Mouse (Mus musculus) gastrocnemius, adult 2 months (tissue): ENCODE results near the gene Ildr2. TPM values are rescaled to one million over a fixed set of nuclear protein-coding genes. Genes with fewer than 3 reads are reported as not detected.

Source experiments
- DNase-seq: peaks from one replicate; pipeline ENCODE4 v3.0.0; 2022
- H3K27ac ChIP-seq: fragments of 200-600 bp; 2 replicates; pipeline ENCODE4 v1.8.1; 2022; ENCODE audit warnings: mild to moderate bottlenecking
- H3K4me3 ChIP-seq: fragments of 200-600 bp; 2 replicates; pipeline ENCODE4 v1.8.1; 2022; ENCODE audit warnings: mild to moderate bottlenecking, moderate library complexity
- CTCF ChIP-seq: fragments of 200-600 bp; IDR thresholded peaks from 2 replicates; pipeline ENCODE4 v1.8.1; 2022; ENCODE audit warnings: antibody characterized with exemption, mild to moderate bottlenecking, moderate library complexity
- intact Hi-C: fragments of 180-260 bp; cut with DNase I; formaldehyde crosslinking; loops from one replicate; pipeline ENCODE4 v1.15.1; 2025
- total RNA-seq, 2 experiments: library from RNA; stranded (reverse); gene quantifications; 2 replicates each; pipeline ENCODE4 v1.2.3; 2021

Ildr2 gene
- total RNA-seq, 2 experiments from 2014 or later = 1.3 to 2.5 TPM

DNA sequence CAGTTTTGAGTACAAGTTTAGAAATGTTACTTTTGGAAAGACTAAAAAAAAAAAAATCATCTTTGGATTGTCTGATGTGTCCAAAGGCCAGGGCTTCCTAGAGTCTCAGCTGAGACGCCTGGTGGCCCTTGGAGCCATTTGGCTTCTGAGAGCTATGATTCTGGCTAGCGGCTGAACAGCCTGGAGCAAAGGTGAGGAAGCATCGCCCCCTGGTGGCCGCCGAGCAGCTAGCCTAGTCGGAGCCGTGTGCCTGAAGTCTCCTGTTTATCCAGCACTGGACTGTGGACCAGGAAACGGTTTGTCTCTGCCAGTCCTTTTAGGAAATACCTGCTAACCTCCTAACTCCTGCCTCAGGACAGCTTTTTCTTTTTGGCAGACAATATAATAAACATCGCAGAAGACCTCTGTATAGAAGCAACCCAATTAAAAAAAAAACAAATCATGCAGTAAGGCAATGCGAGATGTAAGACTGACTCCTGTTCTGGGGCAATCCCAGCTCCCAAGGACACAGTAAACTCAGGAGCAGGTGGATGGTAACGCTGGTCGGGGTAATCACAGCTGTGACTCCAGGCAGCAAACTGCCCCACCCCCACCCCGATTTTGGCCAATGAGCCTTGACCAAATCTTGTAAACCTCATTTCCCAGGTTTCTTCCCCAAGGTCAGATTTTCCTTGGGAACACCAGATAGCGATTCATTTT lies 106.4 kb downstream of the Ildr2 start:
- intact Hi-C loops = loop anchor here (2.0 kb wide), 1 partner anchor 200 kb away; no protein-coding TSS in a partner anchor
- peak; percentile 92 for DNase-seq
- TF ChIP-seq CTCF = peak; percentile 98
- no peak overlapping the region for H3K4me3 ChIP-seq
- no peak overlapping the region for H3K27ac ChIP-seq

DNA sequence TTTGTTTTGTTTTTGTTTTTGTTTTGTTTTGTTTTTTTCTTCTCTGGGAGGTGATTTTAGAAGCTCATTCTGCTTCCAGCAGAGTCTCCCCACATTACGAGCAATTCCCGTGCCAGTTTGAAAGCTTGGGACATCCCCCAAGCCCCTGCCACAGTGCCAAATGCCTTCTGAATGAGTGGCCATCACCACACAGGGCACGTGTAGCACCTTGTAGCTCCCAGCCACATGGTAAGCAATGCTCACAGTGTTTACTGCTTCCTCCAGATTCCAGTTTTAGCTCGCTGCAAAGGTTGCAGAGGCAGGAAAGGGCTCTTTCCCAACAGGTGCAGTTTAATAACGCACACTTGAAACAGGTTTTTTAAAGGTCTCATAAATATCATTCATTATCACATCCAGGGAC lies 107.0 kb downstream of the Ildr2 start:
- no peak for DNase-seq
- Histone ChIP-seq H3K27ac (no peak overlapping the region), H3K4me3 (no peak overlapping the region)
- no peak for TF ChIP-seq CTCF
- intact Hi-C loops = loop anchor here (2.0 kb wide), 1 partner anchor 200 kb away; no protein-coding TSS in a partner anchor

DNA sequence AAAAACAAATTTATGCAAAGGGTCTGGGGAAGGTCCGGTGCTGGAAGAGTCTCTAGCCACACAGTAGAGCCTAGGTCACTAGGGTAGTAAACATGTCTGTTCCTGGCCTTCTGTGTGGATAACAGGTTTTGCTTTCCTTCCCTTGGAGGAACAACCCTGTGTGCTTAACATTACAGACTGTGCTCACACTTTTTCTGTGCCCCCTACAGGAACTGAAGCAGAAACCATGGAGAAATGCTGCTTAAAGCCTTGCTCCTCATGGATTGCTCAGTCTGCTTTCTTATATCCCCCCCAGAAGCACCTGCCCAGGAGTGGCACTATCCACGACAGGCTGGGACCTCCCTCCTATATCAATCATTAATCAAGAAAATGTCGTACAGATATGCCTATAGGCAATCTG lies 107.9 kb downstream of the Ildr2 start:
- TF ChIP-seq CTCF = no peak
- intact Hi-C loops = loop anchor here (2.0 kb wide), 1 partner anchor 201 kb away; no protein-coding TSS in a partner anchor

DNA sequence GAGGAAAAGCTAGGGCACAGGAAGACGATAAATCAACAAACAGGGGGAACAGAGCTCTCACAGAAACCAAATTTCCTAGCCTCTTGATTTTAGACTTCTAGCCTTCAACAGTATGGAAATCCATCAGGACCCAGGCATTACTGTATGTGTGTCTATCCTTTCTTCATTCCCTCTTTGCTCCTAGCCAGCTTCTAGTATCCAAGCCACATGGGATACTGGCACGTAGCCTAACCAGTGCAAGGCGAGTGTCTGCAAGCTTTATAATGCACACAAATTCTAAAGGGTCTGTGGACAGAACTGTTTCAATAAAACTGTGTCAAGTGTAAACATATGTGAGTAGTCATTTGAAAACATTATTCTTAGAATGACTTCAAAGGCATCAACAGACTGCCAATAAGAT lies 108.7 kb downstream of the Ildr2 start:
- DNase-seq = no peak
- H3K4me3 ChIP-seq = no peak overlapping the region
- H3K27ac ChIP-seq = no peak overlapping the region
- TF ChIP-seq CTCF = no peak
- intact Hi-C loops = no loop called here

More for the DNA sequence above, 107.9 kb downstream of the Ildr2 start:
- Histone ChIP-seq H3K4me3 (no peak overlapping the region), H3K27ac (no peak overlapping the region)
- no peak for DNase-seq

DNA sequence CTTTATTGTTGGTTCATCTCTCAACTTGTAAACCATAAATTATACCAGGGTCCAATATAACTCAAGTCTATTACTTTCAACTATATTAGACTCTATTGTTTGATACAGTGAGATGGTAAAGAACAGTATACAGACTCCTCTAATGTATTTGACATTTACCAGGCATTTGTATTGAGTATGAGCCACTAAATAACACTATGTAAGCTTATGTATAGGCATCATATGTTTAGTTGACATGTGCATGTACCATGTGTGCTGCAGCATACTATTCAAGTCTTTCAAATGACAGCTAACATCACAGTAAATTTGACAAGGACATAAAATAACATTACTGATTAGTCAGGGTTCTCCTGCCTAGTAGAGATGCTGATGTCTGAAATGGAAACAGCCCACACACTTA lies 109.2 kb downstream of the Ildr2 start:
- intact Hi-C loops = no loop called here
- DNase-seq = no peak
- Histone ChIP-seq H3K27ac (no peak overlapping the region), H3K4me3 (no peak overlapping the region)
- no peak for TF ChIP-seq CTCF

Other genes starting within 250 kb of the Ildr2 start
- 10 to 100 TPM; 68.9 to 69.3 TPM for gene Dusp27, start 126.2 kb upstream of the Ildr2 start, total RNA-seq
- not detected for gene Gpa33, start 123.9 kb upstream of the Ildr2 start, total RNA-seq
- not detected for gene Mael, start 15.4 kb upstream of the Ildr2 start, total RNA-seq
- 1 to 10 TPM; 5.1 to 6.1 TPM for gene Tada1, start 125.0 kb downstream of the Ildr2 start, total RNA-seq
- 10 to 100 TPM; 12.2 to 12.7 TPM for gene Pogk, start 155.7 kb downstream of the Ildr2 start, total RNA-seq
- not detected for gene Gm4846, start 243.4 kb downstream of the Ildr2 start, total RNA-seq